Mouse (Mus musculus): ENCODE results near the gene Nlk.

- no peak for TF ChIP-seq CTCF (IDR thresholded peaks at IDR 0.05; ENCODE audit: extremely low read depth, insufficient read length, insufficient replicate concordance, low read depth, low read length)
- TF ChIP-seq POLR2A (IDR thresholded peaks at IDR 0.05; ENCODE audit: low read depth, low read length) = no peak
These were observed 16.1 kb downstream of the Nlk start for GRCm38 (mm10) chr11:78681058-78681457.
